ENCODE assay signal across 8 mouse cellular contexts in genomic region chr1:58445861-58446260, GRCm38 (mm10). TPM values are rescaled to one million over a fixed set of nuclear protein-coding genes. Genes with fewer than 3 reads are reported as not detected.
A peak's percentile ranks its signal among the peaks of the same experiment; 100 is the strongest.
DNase-seq lines count a peak whose midpoint lies in the region; ATAC-seq and TF ChIP-seq lines count a peak whose summit lies in the region.

No protein-coding gene starts in this region.

- peaks cover 10% of the 10 kb centered on the region; the same call in 1 of the 2 replicates for H3K4me1 ChIP-seq in heart, postnatal 0 days (ENCODE audit: control insufficient read depth, insufficient read depth)
- H3K4me1 ChIP-seq in MEL (ENCODE audit: control insufficient read depth in 1 of 2, insufficient read depth in 2 of 2, low read length in 2 of 2): peaks cover 2 to 6% of the 10 kb centered on the region in 2 experiments; a peak in 2 of 4 replicates
- H3K4me1 ChIP-seq in hindbrain, embryonic 14.5 days (replicated peaks; ENCODE audit: control insufficient read depth, insufficient read depth, low read length): peaks cover 17% of the 10 kb centered on the region
- H3K4me1 ChIP-seq in midbrain, embryonic 15.5 days: peaks cover 25% of the 10 kb centered on the region

- no peaks in the 10 kb centered on the region for H3K27me3 ChIP-seq in heart, postnatal 0 days (ENCODE audit: control insufficient read depth, insufficient read depth, low read length)
- no peaks in the 10 kb centered on the region for H3K27me3 ChIP-seq in MEL (ENCODE audit: control insufficient read depth in 1 of 2, insufficient read depth in 2 of 2, low read length in 2 of 2)
- no peaks in the 10 kb centered on the region for H3K27me3 ChIP-seq in hindbrain, embryonic 14.5 days (ENCODE audit: control insufficient read depth, insufficient read depth, low read length)
- H3K27me3 ChIP-seq in midbrain, embryonic 15.5 days (replicated peaks): no peaks in the 10 kb centered on the region

- H3K4me3 ChIP-seq in heart, postnatal 0 days (ENCODE audit: low read depth, low read length): peak overlapping the region; percentile 56
- peak overlapping the region; percentile 79 to 90 for H3K4me3 ChIP-seq in MEL (ENCODE audit: control insufficient read depth in 1 of 2, insufficient read depth in 1 of 2, low read depth in 2 of 2, low read length in 2 of 2)
- H3K4me3 ChIP-seq in hindbrain, embryonic 14.5 days (replicated peaks; ENCODE audit: low read length): peak overlapping the region; percentile 72
- H3K4me3 ChIP-seq in midbrain, embryonic 15.5 days: peak overlapping the region; percentile 72

- TF ChIP-seq POLR2A in MEL (IDR thresholded peaks at IDR 0.05; ENCODE audit: control insufficient read depth in 1 of 2, insufficient read depth in 1 of 2, low read depth in 1 of 2, low read length in 2 of 2, poor library complexity in 1 of 2): no peak

- TF ChIP-seq RAD21 in MEL (IDR thresholded peaks at IDR 0.05; ENCODE audit: low read depth, low read length): no peak

- no peak for DNase-seq in heart, postnatal 0 days (ENCODE audit: low spot score)
- DNase-seq in heart, adult 18-20 months: no peak
- peak; percentile 59 for DNase-seq in MEL (ENCODE audit: low read depth, low spot score)
- DNase-seq in hindbrain, embryonic 14.5 days (ENCODE audit: low spot score): no peak
- DNase-seq in layer of hippocampus, postnatal 14 days (ENCODE audit: low spot score in 2 of 2): no peak
- no peak for DNase-seq in adrenal gland, adult (ENCODE audit: inconsistent age in 2 of 2, low spot score in 1 of 2)

- peak overlapping the region; percentile 84 for H3K27ac ChIP-seq in heart, postnatal 0 days (ENCODE audit: low read depth)
- H3K27ac ChIP-seq in MEL (ENCODE audit: control insufficient read depth, low read depth, low read length): peak overlapping the region; percentile 76
- H3K27ac ChIP-seq in hindbrain, embryonic 14.5 days: peak overlapping the region; percentile 89
- peak overlapping the region; percentile 88 for H3K27ac ChIP-seq in midbrain, embryonic 15.5 days

- H3K9me3 ChIP-seq in heart, postnatal 0 days (replicated peaks; ENCODE audit: control insufficient read depth, low read length): no peaks in the 10 kb centered on the region
- no peaks in the 10 kb centered on the region for H3K9me3 ChIP-seq in MEL (replicated peaks; ENCODE audit: insufficient read depth, low read length)
- H3K9me3 ChIP-seq in hindbrain, embryonic 14.5 days (ENCODE audit: control insufficient read depth, low read length): no peaks in the 10 kb centered on the region
- H3K9me3 ChIP-seq in midbrain, embryonic 15.5 days: no peaks in the 10 kb centered on the region

- H3K4me2 ChIP-seq in heart, postnatal 0 days (ENCODE audit: low read depth, low read length): peak overlapping the region; percentile 86
- peak overlapping the region; percentile 73 for H3K4me2 ChIP-seq in hindbrain, embryonic 14.5 days (replicated peaks)
- peak overlapping the region; percentile 80 for H3K4me2 ChIP-seq in midbrain, embryonic 15.5 days

- no peak for TF ChIP-seq CTCF in heart, postnatal 0 days (IDR thresholded peaks at IDR 0.05; ENCODE audit: low read depth)
- TF ChIP-seq CTCF in MEL (IDR thresholded peaks at IDR 0.05 in 2 of 3, conservative IDR thresholded peaks at IDR 0.05 in 1 of 3; ENCODE audit: control insufficient read depth in 1 of 3, insufficient read depth in 1 of 3, low read depth in 2 of 3, low read length in 3 of 3, poor library complexity in 1 of 3, severe bottlenecking in 1 of 3): no peak

- peak overlapping the region; percentile 67 for H3K9ac ChIP-seq in heart, postnatal 0 days (replicated peaks; ENCODE audit: low read depth, low read length)
- H3K9ac ChIP-seq in MEL (ENCODE audit: control insufficient read depth, low read depth, low read length, poor library complexity, severe bottlenecking): peak overlapping the region; percentile 79
- H3K9ac ChIP-seq in hindbrain, embryonic 14.5 days: peak overlapping the region; percentile 78
- H3K9ac ChIP-seq in midbrain, embryonic 15.5 days: peak overlapping the region; percentile 68

- H3K36me3 ChIP-seq in heart, postnatal 0 days (replicated peaks; ENCODE audit: control insufficient read depth, insufficient read depth, low read length): peaks cover 27% of the 10 kb centered on the region
- no peaks in the 10 kb centered on the region; a peak in 1 of 4 replicates for H3K36me3 ChIP-seq in MEL (ENCODE audit: control insufficient read depth in 1 of 2, insufficient read depth in 2 of 2, low read length in 2 of 2)
- peaks cover 27% of the 10 kb centered on the region for H3K36me3 ChIP-seq in hindbrain, embryonic 14.5 days (replicated peaks; ENCODE audit: control insufficient read depth, insufficient read depth)
- peaks cover 13% of the 10 kb centered on the region for H3K36me3 ChIP-seq in midbrain, embryonic 15.5 days (replicated peaks)

- peaks cover 17% of the 10 kb centered on the region for H3K79me2 ChIP-seq in MEL (ENCODE audit: control insufficient read depth, insufficient read depth, low read length, poor library complexity)

- ATAC-seq in heart, postnatal 0 days (ENCODE audit: insufficient read depth, low read depth): no peak
- ATAC-seq in hindbrain, embryonic 14.5 days (ENCODE audit: low FRiP score): no peak
- peak; percentile 37 for ATAC-seq in midbrain, embryonic 15.5 days (replicated peaks)
- ATAC-seq in erythroid progenitor cell, adult 5-6 weeks (replicated peaks; ENCODE audit: low FRiP score, poor library complexity, severe bottlenecking): no peak

- no peak for TF ChIP-seq EP300 in heart, postnatal 0 days (IDR thresholded peaks at IDR 0.05; ENCODE audit: low read depth)
- no peak for TF ChIP-seq EP300 in MEL (IDR thresholded peaks at IDR 0.05; ENCODE audit: low read depth in 1 of 2, low read length in 2 of 2)

- 10% methylated on average over 11 of the region's 11 CpGs for WGBS in heart, postnatal 0 days
- 9% methylated on average over 11 of the region's 11 CpGs for WGBS in hindbrain, embryonic 14.5 days
- 7% methylated on average over 11 of the region's 11 CpGs for WGBS in midbrain, embryonic 15.5 days

RNA-seq across cellular contexts. Expression of gene Ppil3, which starts 0.6 kb away (rescaled TPM):
- total RNA-seq in heart, postnatal 0 days (2014; rRNA removed; ENCODE audit: low replicate concordance): 8.7 and 15.2 TPM in 2 replicates
- polyA plus RNA-seq in heart, postnatal 0 days (2015; fragmentation: Nextera tagmentation; extraction: Ambion mirVana): 27.1 and 27.9 TPM in 2 replicates
- 10 to 100 TPM; 18.3 to 19.5 TPM for total RNA-seq in heart, adult 18-20 months (2021)
- 74.3 and 84.9 TPM in 2 replicates for total RNA-seq in MEL (2012; rRNA removed)
- polyA plus RNA-seq in MEL (2012; ENCODE audit: insufficient read depth in 1 of 2, insufficient read length in 2 of 2, low read depth in 1 of 2, low replicate concordance in 2 of 2, missing spikeins in 1 of 2): 100 to 1,000 TPM in 1 of 2 experiments, 10 to 100 TPM in 1; 76.8 to 503 TPM
- 48.7 and 57.8 TPM in 2 replicates for polyA plus RNA-seq in hindbrain, embryonic 14.5 days (2014; fragmentation: Nextera tagmentation; extraction: Ambion mirVana)
- polyA plus RNA-seq in midbrain, embryonic 15.5 days (2015; fragmentation: Nextera tagmentation; extraction: Ambion mirVana): 46.6 and 51.0 TPM in 2 replicates
- 2.9 and 34.2 TPM in 2 replicates for total RNA-seq in erythroid progenitor cell, adult 5-6 weeks (2015; ENCODE audit: low replicate concordance)
- 4.9 and 20.8 TPM in 2 replicates for total RNA-seq in erythroid progenitor cell, adult 5-6 weeks (2017; ENCODE audit: low replicate concordance)
- total RNA-seq in layer of hippocampus, postnatal 14 days (2021): 10 to 100 TPM; 25.5 to 28.3 TPM

RNA-seq across cellular contexts. Expression of gene Nif3l1, which starts 0.9 kb away (rescaled TPM):
- 9.0 and 43.8 TPM in 2 replicates for total RNA-seq in heart, postnatal 0 days (2014; rRNA removed; ENCODE audit: low replicate concordance)
- polyA plus RNA-seq in heart, postnatal 0 days (2015; fragmentation: Nextera tagmentation; extraction: Ambion mirVana): 16.1 and 16.2 TPM in 2 replicates
- 10 to 100 TPM; 10.8 to 13.8 TPM for total RNA-seq in heart, adult 18-20 months (2021)
- 26.9 and 28.5 TPM in 2 replicates for total RNA-seq in MEL (2012; rRNA removed)
- 10 to 100 TPM in 1 of 2 experiments, not detected in 1; 32.8 TPM for polyA plus RNA-seq in MEL (2012; ENCODE audit: insufficient read depth in 1 of 2, insufficient read length in 2 of 2, low read depth in 1 of 2, low replicate concordance in 2 of 2, missing spikeins in 1 of 2)
- polyA plus RNA-seq in hindbrain, embryonic 14.5 days (2014; fragmentation: Nextera tagmentation; extraction: Ambion mirVana): 50.4 and 51.6 TPM in 2 replicates
- 57.6 and 59.5 TPM in 2 replicates for polyA plus RNA-seq in midbrain, embryonic 15.5 days (2015; fragmentation: Nextera tagmentation; extraction: Ambion mirVana)
- total RNA-seq in erythroid progenitor cell, adult 5-6 weeks (2015; ENCODE audit: low replicate concordance): 1.7 and 4.0 TPM in 2 replicates
- 4.9 and 9.8 TPM in 2 replicates for total RNA-seq in erythroid progenitor cell, adult 5-6 weeks (2017; ENCODE audit: low replicate concordance)
- total RNA-seq in layer of hippocampus, postnatal 14 days (2021): 10 to 100 TPM; 21.4 to 21.8 TPM

RNA-seq across cellular contexts. Expression of gene Clk1, which starts 22.0 kb away (rescaled TPM):
- total RNA-seq in heart, postnatal 0 days (2014; rRNA removed; ENCODE audit: low replicate concordance): 59.3 and 100 TPM in 2 replicates
- 105 and 108 TPM in 2 replicates for polyA plus RNA-seq in heart, postnatal 0 days (2015; fragmentation: Nextera tagmentation; extraction: Ambion mirVana)
- total RNA-seq in heart, adult 18-20 months (2021): 10 to 100 TPM; 43.0 to 61.3 TPM
- total RNA-seq in MEL (2012; rRNA removed): 32.5 and 35.8 TPM in 2 replicates
- polyA plus RNA-seq in MEL (2012; ENCODE audit: insufficient read depth in 1 of 2, insufficient read length in 2 of 2, low read depth in 1 of 2, low replicate concordance in 2 of 2, missing spikeins in 1 of 2): 1,000 to 10,000 TPM in 1 of 2 experiments, 10 to 100 TPM in 1; 41.1 to 1,029 TPM
- polyA plus RNA-seq in hindbrain, embryonic 14.5 days (2014; fragmentation: Nextera tagmentation; extraction: Ambion mirVana): 143 and 156 TPM in 2 replicates
- polyA plus RNA-seq in midbrain, embryonic 15.5 days (2015; fragmentation: Nextera tagmentation; extraction: Ambion mirVana): 159 and 170 TPM in 2 replicates
- 547 and 759 TPM in 2 replicates for total RNA-seq in erythroid progenitor cell, adult 5-6 weeks (2015; ENCODE audit: low replicate concordance)
- total RNA-seq in erythroid progenitor cell, adult 5-6 weeks (2017; ENCODE audit: low replicate concordance): 386 and 437 TPM in 2 replicates
- 100 to 1,000 TPM; 121 to 136 TPM for total RNA-seq in layer of hippocampus, postnatal 14 days (2021)

RNA-seq across cellular contexts. Expression of gene Bzw1, which starts 53.2 kb away (rescaled TPM):
- 59.3 and 74.6 TPM in 2 replicates for total RNA-seq in heart, postnatal 0 days (2014; rRNA removed; ENCODE audit: low replicate concordance)
- polyA plus RNA-seq in heart, postnatal 0 days (2015; fragmentation: Nextera tagmentation; extraction: Ambion mirVana): 158 and 163 TPM in 2 replicates
- total RNA-seq in heart, adult 18-20 months (2021): 10 to 100 TPM; 66.2 to 70.6 TPM
- total RNA-seq in MEL (2012; rRNA removed): 199 and 221 TPM in 2 replicates
- polyA plus RNA-seq in MEL (2012; ENCODE audit: insufficient read depth in 1 of 2, insufficient read length in 2 of 2, low read depth in 1 of 2, low replicate concordance in 2 of 2, missing spikeins in 1 of 2): 100 to 1,000 TPM; 242 to 268 TPM
- 372 and 407 TPM in 2 replicates for polyA plus RNA-seq in hindbrain, embryonic 14.5 days (2014; fragmentation: Nextera tagmentation; extraction: Ambion mirVana)
- 310 and 332 TPM in 2 replicates for polyA plus RNA-seq in midbrain, embryonic 15.5 days (2015; fragmentation: Nextera tagmentation; extraction: Ambion mirVana)
- total RNA-seq in erythroid progenitor cell, adult 5-6 weeks (2015; ENCODE audit: low replicate concordance): 49.4 and 63.3 TPM in 2 replicates
- 26.5 and 36.8 TPM in 2 replicates for total RNA-seq in erythroid progenitor cell, adult 5-6 weeks (2017; ENCODE audit: low replicate concordance)
- total RNA-seq in layer of hippocampus, postnatal 14 days (2021): 100 to 1,000 TPM; 184 to 185 TPM

RNA-seq across cellular contexts. Expression of gene Orc2, which starts 59.0 kb away (rescaled TPM):
- 13.4 and 58.9 TPM in 2 replicates for total RNA-seq in heart, postnatal 0 days (2014; rRNA removed; ENCODE audit: low replicate concordance)
- polyA plus RNA-seq in heart, postnatal 0 days (2015; fragmentation: Nextera tagmentation; extraction: Ambion mirVana): 12.6 and 12.8 TPM in 2 replicates
- total RNA-seq in heart, adult 18-20 months (2021): 10 to 100 TPM; 10.7 to 11.6 TPM
- total RNA-seq in MEL (2012; rRNA removed): 66.6 and 78.5 TPM in 2 replicates
- polyA plus RNA-seq in MEL (2012; ENCODE audit: insufficient read depth in 1 of 2, insufficient read length in 2 of 2, low read depth in 1 of 2, low replicate concordance in 2 of 2, missing spikeins in 1 of 2): 100 to 1,000 TPM in 1 of 2 experiments, 10 to 100 TPM in 1; 56.6 to 233 TPM
- 19.7 and 21.5 TPM in 2 replicates for polyA plus RNA-seq in hindbrain, embryonic 14.5 days (2014; fragmentation: Nextera tagmentation; extraction: Ambion mirVana)
- polyA plus RNA-seq in midbrain, embryonic 15.5 days (2015; fragmentation: Nextera tagmentation; extraction: Ambion mirVana): 21.3 and 22.1 TPM in 2 replicates
- total RNA-seq in erythroid progenitor cell, adult 5-6 weeks (2015; ENCODE audit: low replicate concordance): 30.6 and 32.3 TPM in 2 replicates
- total RNA-seq in erythroid progenitor cell, adult 5-6 weeks (2017; ENCODE audit: low replicate concordance): 40.0 and 46.3 TPM in 2 replicates
- total RNA-seq in layer of hippocampus, postnatal 14 days (2021): 10 to 100 TPM; 26.8 to 28.3 TPM
